Mouse (Mus musculus) embryonic stem cell, embryonic (primary cell): ENCODE results near the gene Ptprk.

Source experiments
- CTCF ChIA-PET, 4 experiments: fragments of 300-600 bp in 2 of 4; fragments of 350-600 bp in 2 of 4; sonication (Branson Sonifier 250); formaldehyde crosslinking; loops; one replicate each; lab custom pipeline; 2022; ENCODE audit warnings: inconsistent platforms in 2 of 4; lab: Charles Lee
- POLR2A ChIA-PET, 4 experiments: fragments of 300-600 bp in 2 of 4; fragments of 350-600 bp in 2 of 4; sonication (Branson Sonifier 250); formaldehyde crosslinking; loops; one replicate each; lab custom pipeline; 2022; ENCODE audit warnings: antibody characterized with exemption in 4 of 4, inconsistent platforms in 1 of 4; lab: Charles Lee

Gene Ptprk

GRCm38 (mm10) chr10:28225536-28226075 is 151.0 kb downstream of the Ptprk start:
- CTCF ChIA-PET, result no interaction called here
- POLR2A ChIA-PET, result interaction anchor here in 1 of 4 experiments (1.7 kb wide), 1 partner anchor 151 kb away, joined by 4 read pairs; the partner anchor contains the start of gene Ptprk

GRCm38 (mm10) chr10:28227732-28228131 is 153.1 kb downstream of the Ptprk start:
- CTCF ChIA-PET, result no interaction called here

GRCm38 (mm10) chr10:28228208-28228607 is 153.6 kb downstream of the Ptprk start:
- ChIA-PET POLR2A (interaction anchor here in 1 of 4 experiments (1.4 kb wide), 1 partner anchor 153 kb away, joined by 3 read pairs; no protein-coding TSS in a partner anchor), CTCF (no interaction called here)

More at GRCm38 (mm10) chr10:28227732-28228131, 153.1 kb downstream of the Ptprk start:
- POLR2A ChIA-PET, result interaction anchor here in 1 of 4 experiments (1.4 kb wide), 1 partner anchor 152 kb away, joined by 3 read pairs; no protein-coding TSS in a partner anchor

GRCm38 (mm10) chr10:28232273-28233167 is 157.9 kb downstream of the Ptprk start:
- ChIA-PET POLR2A (interaction anchor here in 1 of 4 experiments (1.0 kb wide), 1 partner anchor 14 kb away, joined by 4 read pairs; no protein-coding TSS in a partner anchor), CTCF (no interaction called here)

GRCm38 (mm10) chr10:28249047-28249446 is 174.4 kb downstream of the Ptprk start:
- ChIA-PET POLR2A (interaction anchor here in 1 of 4 experiments (0.6 kb wide), 1 partner anchor 411 kb away, joined by 5 read pairs; no protein-coding TSS in a partner anchor), CTCF (no interaction called here)

- ChIA-PET CTCF (no interaction called here), POLR2A (no interaction called here)
Measured at GRCm38 (mm10) chr10:28251385-28251784, 176.8 kb downstream of the Ptprk start.

- ChIA-PET POLR2A (interaction anchor here in 1 of 4 experiments (0.7 kb wide), 1 partner anchor 329 kb away, joined by 3 read pairs; no protein-coding TSS in a partner anchor), CTCF (no interaction called here)
Measured at GRCm38 (mm10) chr10:28260651-28261050, 186.0 kb downstream of the Ptprk start.

GRCm38 (mm10) chr10:28262159-28262558 is 187.5 kb downstream of the Ptprk start:
- CTCF ChIA-PET, result no interaction called here
- POLR2A ChIA-PET, result interaction anchor here in 2 of 4 experiments (0.6 to 0.7 kb wide), 2 partner anchors 110 to 184 kb away, joined by 4 to 5 read pairs; no protein-coding TSS in a partner anchor

GRCm38 (mm10) chr10:28263546-28263945 is 188.9 kb downstream of the Ptprk start:
- ChIA-PET POLR2A (no interaction called here), CTCF (no interaction called here)

GRCm38 (mm10) chr10:28270273-28270672 is 195.7 kb downstream of the Ptprk start:
- CTCF ChIA-PET, result no interaction called here
- POLR2A ChIA-PET, result no interaction called here

GRCm38 (mm10) chr10:28271729-28272606 is 197.3 kb downstream of the Ptprk start:
- ChIA-PET CTCF (interaction anchor here in 1 of 4 experiments (0.5 kb wide), 1 partner anchor 566 kb away, joined by 4 read pairs; no protein-coding TSS in a partner anchor), POLR2A (no interaction called here)

- CTCF ChIA-PET, result no interaction called here
- POLR2A ChIA-PET, result interaction anchor here in 1 of 4 experiments (0.7 kb wide), 1 partner anchor 601 kb away, joined by 4 read pairs; no protein-coding TSS in a partner anchor
Measured at GRCm38 (mm10) chr10:28278757-28279156, 204.1 kb downstream of the Ptprk start.

GRCm38 (mm10) chr10:28297531-28297930 is 222.9 kb downstream of the Ptprk start:
- POLR2A ChIA-PET, result no interaction called here
- CTCF ChIA-PET, result no interaction called here

- ChIA-PET POLR2A (no interaction called here), CTCF (no interaction called here)
Measured at GRCm38 (mm10) chr10:28299207-28299606, 224.6 kb downstream of the Ptprk start.

- CTCF ChIA-PET, result no interaction called here
- POLR2A ChIA-PET, result interaction anchor here in 1 of 4 experiments (1.2 kb wide), 1 partner anchor 167 kb away, joined by 7 read pairs; no protein-coding TSS in a partner anchor
Measured at GRCm38 (mm10) chr10:28303856-28304255, 229.2 kb downstream of the Ptprk start.

- ChIA-PET CTCF (no interaction called here), POLR2A (no interaction called here)
Measured at GRCm38 (mm10) chr10:28304292-28304875, 229.8 kb downstream of the Ptprk start.

- POLR2A ChIA-PET, result no interaction called here
- CTCF ChIA-PET, result no interaction called here
Measured at GRCm38 (mm10) chr10:28306451-28307086, 231.9 kb downstream of the Ptprk start.

- CTCF ChIA-PET, result no interaction called here
Measured at GRCm38 (mm10) chr10:28311369-28311768, 236.7 kb downstream of the Ptprk start.

More at GRCm38 (mm10) chr10:28311369-28311768, 236.7 kb downstream of the Ptprk start:
- POLR2A ChIA-PET, result interaction anchor here in 1 of 4 experiments (0.8 kb wide), 1 partner anchor 11 kb away, joined by 4 read pairs; no protein-coding TSS in a partner anchor
